Mouse (Mus musculus) monocyte, adult 2 months (primary cell): ENCODE data around the gene Exd2.

ENCODE experiments used
- DNase-seq, 2 experiments: peaks; one replicate each; pipeline ENCODE4 v3.0.0; 2022; ENCODE audit warnings: low spot score in 2 of 2, low read depth in 1 of 2

Gene Exd2

GRCm38 (mm10) chr12:80549646-80550045 is 86.8 kb downstream of the Exd2 start:
- no peak for DNase-seq
